In genomic region chr13:93231016-93231415, GRCm38 (mm10) we compare ENCODE assay signal across 10 mouse cellular contexts. TPM values are rescaled to one million over a fixed set of nuclear protein-coding genes. Genes with fewer than 3 reads are reported as not detected.
DNase-seq lines count a peak whose midpoint lies in the region; ATAC-seq and TF ChIP-seq lines count a peak whose summit lies in the region.
"Had no signal": no experiment of that assay in that cellular context is flagged by ENCODE, and none has a peak within 500 bp of the region (broad histone marks: within the 10 kb centered on the region; RNA-seq: fewer than 3 reads in every experiment).

No protein-coding gene starts in this region.

- no peak for ATAC-seq in embryonic facial prominence, embryonic 14.5 days (ENCODE audit: low read depth)
- no peak for ATAC-seq in stomach, postnatal 0 days (ENCODE audit: low FRiP score, low TSS enrichment)

- H3K9ac ChIP-seq in embryonic facial prominence, embryonic 14.5 days (ENCODE audit: low read depth, low read length): no peak overlapping the region
- no peak overlapping the region for H3K9ac ChIP-seq in stomach, postnatal 0 days (ENCODE audit: low read length)
- H3K9ac ChIP-seq: heart, embryonic 15.5 days had no signal

- peak; percentile 50 for DNase-seq in embryonic facial prominence, embryonic 14.5 days (ENCODE audit: low spot score)
- no peak for DNase-seq in embryonic facial prominence, embryonic 10.5 days (ENCODE audit: low spot score)
- peak; percentile 49 to 65 for DNase-seq in right cerebral cortex, postnatal 10 days (ENCODE audit: low spot score in 2 of 2)
- no peak for DNase-seq in right cerebral cortex, adult 2 months (ENCODE audit: low spot score in 2 of 2)
- DNase-seq in kidney, postnatal 25 days: peak; percentile 32 to 55
- no peak for DNase-seq in stomach, postnatal 0 days (ENCODE audit: low spot score)
- DNase-seq in cerebellum, adult 9-10 months: no peak
- DNase-seq in T-cell, adult 2 months (ENCODE audit: low spot score): no peak
- DNase-seq: cerebellum, postnatal 10 days had no signal

- no peaks in the 10 kb centered on the region for H3K4me1 ChIP-seq in embryonic facial prominence, embryonic 14.5 days (ENCODE audit: control insufficient read depth, insufficient read depth, low read length)
- H3K4me1 ChIP-seq in embryonic facial prominence, embryonic 10.5 days: no peaks in the 10 kb centered on the region
- no peaks in the 10 kb centered on the region for H3K4me1 ChIP-seq in stomach, postnatal 0 days (replicated peaks; ENCODE audit: control insufficient read depth, insufficient read depth)
- H3K4me1 ChIP-seq: heart, embryonic 15.5 days had no signal

- TF ChIP-seq EP300 in stomach, postnatal 0 days (optimal IDR thresholded peaks at IDR 0.05): no peak

- no peak overlapping the region for H3K4me3 ChIP-seq in embryonic facial prominence, embryonic 14.5 days (ENCODE audit: low read depth, low read length)
- no peak overlapping the region for H3K4me3 ChIP-seq in embryonic facial prominence, embryonic 10.5 days
- no peak overlapping the region for H3K4me3 ChIP-seq in stomach, postnatal 0 days (ENCODE audit: low read depth, low read length)
- H3K4me3 ChIP-seq: heart, embryonic 15.5 days had no signal

- H3K27ac ChIP-seq in embryonic facial prominence, embryonic 14.5 days (replicated peaks; ENCODE audit: low read depth, low read length): no peak overlapping the region
- no peak overlapping the region for H3K27ac ChIP-seq in embryonic facial prominence, embryonic 10.5 days (replicated peaks)
- 0 out of 2 replicates have a peak overlapping the region, but pooled peaks have one; percentile 46 for H3K27ac ChIP-seq in stomach, postnatal 0 days (replicated peaks)
- H3K27ac ChIP-seq: heart, embryonic 15.5 days had no signal

- H3K9me3 ChIP-seq in embryonic facial prominence, embryonic 14.5 days (ENCODE audit: control insufficient read depth, low read length): no peaks in the 10 kb centered on the region
- no peaks in the 10 kb centered on the region for H3K9me3 ChIP-seq in embryonic facial prominence, embryonic 10.5 days
- no peaks in the 10 kb centered on the region for H3K9me3 ChIP-seq in stomach, postnatal 0 days (ENCODE audit: control insufficient read depth, low read length)
- H3K9me3 ChIP-seq: heart, embryonic 15.5 days had no signal

- H3K27me3 ChIP-seq in embryonic facial prominence, embryonic 14.5 days (replicated peaks; ENCODE audit: control insufficient read depth, insufficient read depth, low read length): no peaks in the 10 kb centered on the region
- H3K27me3 ChIP-seq in embryonic facial prominence, embryonic 10.5 days (replicated peaks; ENCODE audit: low read depth, poor library complexity, severe bottlenecking): no peaks in the 10 kb centered on the region
- no peaks in the 10 kb centered on the region for H3K27me3 ChIP-seq in stomach, postnatal 0 days (ENCODE audit: control insufficient read depth, insufficient read depth, low read length)
- H3K27me3 ChIP-seq: heart, embryonic 15.5 days had no signal

- TF ChIP-seq CTCF in stomach, postnatal 0 days (IDR thresholded peaks at IDR 0.05; ENCODE audit: low read depth): no peak

- H3K36me3 ChIP-seq in embryonic facial prominence, embryonic 14.5 days (ENCODE audit: control insufficient read depth, insufficient read depth, low read length): no peaks in the 10 kb centered on the region
- no peaks in the 10 kb centered on the region for H3K36me3 ChIP-seq in embryonic facial prominence, embryonic 10.5 days (replicated peaks)
- no peaks in the 10 kb centered on the region for H3K36me3 ChIP-seq in stomach, postnatal 0 days (ENCODE audit: control insufficient read depth, insufficient read depth, low read length)
- H3K36me3 ChIP-seq: heart, embryonic 15.5 days had no signal

- 65% methylated on average over 4 of the region's 4 CpGs for WGBS in embryonic facial prominence, embryonic 14.5 days
- WGBS in embryonic facial prominence, embryonic 10.5 days: 83% methylated on average over 4 of the region's 4 CpGs
- 40% methylated on average over 4 of the region's 4 CpGs for WGBS in stomach, postnatal 0 days

- H3K4me2 ChIP-seq in embryonic facial prominence, embryonic 14.5 days (ENCODE audit: low read depth, low read length): no peak overlapping the region
- H3K4me2 ChIP-seq in stomach, postnatal 0 days (replicated peaks; ENCODE audit: low read depth): no peak overlapping the region
- H3K4me2 ChIP-seq: heart, embryonic 15.5 days had no signal

RNA-seq across cellular contexts. Expression of gene Tent2, which starts 38.8 kb away (rescaled TPM):
- polyA plus RNA-seq in embryonic facial prominence, embryonic 14.5 days (2014; fragmentation: Nextera tagmentation; extraction: Ambion mirVana): 70.8 and 79.5 TPM in 2 replicates
- polyA plus RNA-seq in embryonic facial prominence, embryonic 10.5 days (2016; fragmentation: Nextera tagmentation; extraction: Ambion mirVana): 70.9 and 71.3 TPM in 2 replicates
- polyA plus RNA-seq in stomach, postnatal 0 days (2015; fragmentation: Nextera tagmentation; extraction: Ambion mirVana): 25.4 and 27.7 TPM in 2 replicates

Comparison
In these comparisons a context has a peak if more than half of its experiments do, and no peak if none do; other contexts are left out.
1. DNase-seq: peak in embryonic facial prominence, embryonic 14.5 days (single experiment), right cerebral cortex, postnatal 10 days (2 of 2) and kidney, postnatal 25 days (2 of 2); none in embryonic facial prominence, embryonic 10.5 days (single experiment), right cerebral cortex, adult 2 months (0 of 2), stomach, postnatal 0 days (single experiment), cerebellum, adult 9-10 months (single experiment) and T-cell, adult 2 months (single experiment).